Comparison of ENCODE assay signal across 19 mouse cellular contexts in the genomic region with DNA sequence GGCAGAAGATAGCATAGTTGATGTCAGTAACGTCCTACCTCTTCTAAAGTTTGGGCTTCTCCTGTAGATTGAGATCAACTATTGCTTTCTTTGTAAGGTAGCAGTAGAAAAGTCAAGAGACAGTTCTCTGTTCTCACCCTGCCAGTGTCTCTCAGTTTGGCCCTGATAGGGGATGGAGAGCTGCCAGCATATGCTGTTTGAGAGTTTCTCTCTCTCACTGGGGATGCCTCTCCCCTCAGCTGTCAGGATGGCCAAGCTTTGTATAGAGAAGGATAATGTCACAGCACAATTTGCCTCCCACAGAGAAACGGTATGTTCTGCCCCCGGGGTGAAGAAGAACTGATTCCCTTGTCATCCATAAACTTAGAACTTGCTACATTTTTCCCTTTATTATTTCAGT. TPM values are rescaled to one million over a fixed set of nuclear protein-coding genes. Genes with fewer than 3 reads are reported as not detected.
DNase-seq lines count a peak whose midpoint lies in the region; ATAC-seq and TF ChIP-seq lines count a peak whose summit lies in the region.
"Had no signal": no experiment of that assay in that cellular context is flagged by ENCODE, and none has a peak within 500 bp of the region (broad histone marks: within the 10 kb centered on the region; RNA-seq: fewer than 3 reads in every experiment).

No protein-coding gene starts in this region.

- H3K9ac ChIP-seq in forebrain, embryonic 15.5 days (replicated peaks): no peak overlapping the region
- no peak overlapping the region for H3K9ac ChIP-seq in forebrain, embryonic 12.5 days
- H3K9ac ChIP-seq in forebrain, postnatal 0 days: 0 out of 2 replicates have a peak overlapping the region, but pooled peaks have one; percentile 2
- H3K9ac ChIP-seq: embryonic facial prominence, embryonic 15.5 days; limb, embryonic 12.5 days; liver, embryonic 14.5 days had no signal

- peak overlapping the region; percentile 68 for H3K4me2 ChIP-seq in forebrain, embryonic 15.5 days (replicated peaks)
- H3K4me2 ChIP-seq in forebrain, embryonic 12.5 days: no peak overlapping the region
- H3K4me2 ChIP-seq in forebrain, postnatal 0 days (ENCODE audit: low read depth): peak overlapping the region; percentile 69
- H3K4me2 ChIP-seq: embryonic facial prominence, embryonic 15.5 days; limb, embryonic 12.5 days had no signal

- no peaks in the 10 kb centered on the region for H3K9me3 ChIP-seq in forebrain, embryonic 15.5 days
- no peaks in the 10 kb centered on the region for H3K9me3 ChIP-seq in forebrain, embryonic 12.5 days
- no peaks in the 10 kb centered on the region for H3K9me3 ChIP-seq in forebrain, postnatal 0 days (ENCODE audit: low read length)
- H3K9me3 ChIP-seq: embryonic facial prominence, embryonic 15.5 days; limb, embryonic 12.5 days had no signal

- H3K4me1 ChIP-seq in forebrain, embryonic 15.5 days: peaks cover 44% of the 10 kb centered on the region
- peaks cover 16% of the 10 kb centered on the region for H3K4me1 ChIP-seq in forebrain, embryonic 12.5 days
- H3K4me1 ChIP-seq in forebrain, postnatal 0 days (ENCODE audit: insufficient read depth): peaks cover 21% of the 10 kb centered on the region; the same call in 1 of the 2 replicates

- no peak overlapping the region for H3K27ac ChIP-seq in forebrain, embryonic 15.5 days (replicated peaks)
- no peak overlapping the region for H3K27ac ChIP-seq in forebrain, embryonic 12.5 days
- no peak overlapping the region for H3K27ac ChIP-seq in forebrain, postnatal 0 days (ENCODE audit: low read depth, low read length)
- H3K27ac ChIP-seq: embryonic facial prominence, embryonic 15.5 days; left cerebral cortex, adult 2 months; limb, embryonic 12.5 days; liver, embryonic 14.5 days had no signal

- H3K27me3 ChIP-seq in forebrain, embryonic 15.5 days: no peaks in the 10 kb centered on the region
- H3K27me3 ChIP-seq in forebrain, embryonic 12.5 days: peaks cover 64% of the 10 kb centered on the region
- H3K27me3 ChIP-seq in forebrain, postnatal 0 days (ENCODE audit: insufficient read depth, low read length): no peaks in the 10 kb centered on the region

- peak; percentile 89 for DNase-seq in brain, adult 2 months (ENCODE audit: low read depth, low spot score)
- peak; percentile 87 for DNase-seq in cerebellum, adult 9-10 months
- no peak for DNase-seq in forebrain, postnatal 0 days
- DNase-seq in thymus, postnatal 0 days (ENCODE audit: low spot score): no peak
- DNase-seq in thymus, postnatal 25 days: no peak
- DNase-seq in spleen, postnatal 36 days (ENCODE audit: low spot score in 2 of 2): no peak
- DNase-seq: adrenal gland, adult 8-10 months; gastrocnemius, postnatal 10 days; heart, adult 18-20 months; kidney, adult 11 months; kidney, postnatal 10 days had no signal

- TF ChIP-seq CTCF in forebrain, postnatal 0 days (IDR thresholded peaks at IDR 0.05; ENCODE audit: low read depth): no peak

- ATAC-seq in forebrain, embryonic 15.5 days (replicated peaks): no peak
- ATAC-seq in forebrain, embryonic 12.5 days (ENCODE audit: low FRiP score): no peak
- ATAC-seq in forebrain, postnatal 0 days: no peak
- ATAC-seq: lung, postnatal 0 days had no signal

- no peaks in the 10 kb centered on the region for H3K36me3 ChIP-seq in forebrain, embryonic 15.5 days
- no peaks in the 10 kb centered on the region for H3K36me3 ChIP-seq in forebrain, embryonic 12.5 days (replicated peaks)
- H3K36me3 ChIP-seq in forebrain, postnatal 0 days (ENCODE audit: insufficient read depth): no peaks in the 10 kb centered on the region
- H3K36me3 ChIP-seq: embryonic facial prominence, embryonic 15.5 days; limb, embryonic 12.5 days had no signal

- whole genome bisulfite sequencing in forebrain, embryonic 15.5 days: 52% methylated on average over 3 of the region's 3 CpGs
- 43% methylated on average over 3 of the region's 3 CpGs for WGBS in forebrain, embryonic 12.5 days
- 44% methylated on average over 3 of the region's 3 CpGs for WGBS in forebrain, postnatal 0 days

- H3K4me3 ChIP-seq in forebrain, embryonic 15.5 days: peak overlapping the region; percentile 58
- no peak overlapping the region for H3K4me3 ChIP-seq in forebrain, embryonic 12.5 days (replicated peaks)
- no peak overlapping the region; the same call in 1 of the 2 replicates for H3K4me3 ChIP-seq in forebrain, postnatal 0 days (ENCODE audit: low read depth, low read length)
- H3K4me3 ChIP-seq: embryonic facial prominence, embryonic 15.5 days; left cerebral cortex, adult 2 months; limb, embryonic 12.5 days had no signal

RNA-seq across cellular contexts. Expression of gene Kirrel3, which starts 6.4 kb away (rescaled TPM):
- polyA plus RNA-seq in forebrain, embryonic 15.5 days (2015; fragmentation: Nextera tagmentation; extraction: Ambion mirVana): 45.0 and 48.1 TPM in 2 replicates
- 10.3 and 11.4 TPM in 2 replicates for polyA plus RNA-seq in forebrain, embryonic 12.5 days (2016; fragmentation: Nextera tagmentation; extraction: Ambion mirVana)
- 28.9 and 35.3 TPM in 2 replicates for total RNA-seq in forebrain, postnatal 0 days (2014; rRNA removed)
- polyA plus RNA-seq in forebrain, postnatal 0 days (2015; fragmentation: Nextera tagmentation; extraction: Ambion mirVana): 41.1 and 57.6 TPM in 2 replicates
- polyA plus RNA-seq in thymus, postnatal 0 days (2015; fragmentation: Nextera tagmentation; extraction: Ambion mirVana): 0.94 and 1.1 TPM in 2 replicates
- total RNA-seq: megakaryocyte progenitor cell, adult 5-6 weeks had no signal

Comparison
In these comparisons a context has a peak if more than half of its experiments do, and no peak if none do; other contexts are left out.
1. DNase-seq: peak in brain, adult 2 months (single experiment) and cerebellum, adult 9-10 months (single experiment); none in forebrain, postnatal 0 days (single experiment), thymus, postnatal 0 days (single experiment), thymus, postnatal 25 days (single experiment) and spleen, postnatal 36 days (0 of 2).